Mouse (Mus musculus) lung, adult 10 weeks (tissue): Measurements from ENCODE around the gene Aicda. TPM values are rescaled to one million over a fixed set of nuclear protein-coding genes. Genes with fewer than 3 reads are reported as not detected.

Experiments used
- polyA plus RNA-seq: library from polyadenylated mRNA; stranded (reverse); fragments of 350-450 nt; fragmentation: Illumina TruSeq; extraction: RNeasy Lipid Tissue Mini Kit (QIAGEN cat#74804); gene quantifications from one replicate; pipeline ENCODE4 v1.2.3, GENCODE M21; 2014; ENCODE audit warnings: low read depth, low replicate concordance; ENCODE audit not compliant: insufficient read depth

The Aicda gene
- 0.34 TPM for polyA plus RNA-seq

GRCm38 (mm10) chr6:122553606-122554005 lies at the start of gene Aicda:
TSS of gene Aicda (plus strand) at chr6:122553801.

GRCm38 (mm10) chr6:122505545-122505944 lies 48.1 kb upstream of the Aicda start, which contains the start of gene Mfap5:
TSS of gene Mfap5 (plus strand) at chr6:122505845.

GRCm38 (mm10) chr6:122602242-122602991 lies 48.8 kb downstream of the Aicda start, which contains the start of gene Apobec1:
TSS of gene Apobec1 (minus strand) at chr6:122602444.

GRCm38 (mm10) chr6:122609771-122610170 lies 56.2 kb downstream of the Aicda start, which contains the start of gene Gdf3:
TSS of gene Gdf3 (minus strand) at chr6:122610087.

Other genes with a start within 250 kb of the Aicda start
- 110 TPM for gene M6pr, start 245.1 kb upstream of the Aicda start, polyA plus RNA-seq
- 5.7 TPM for gene Phc1, start 213.2 kb upstream of the Aicda start, polyA plus RNA-seq
- gene Rimklb, start 55.0 kb upstream of the Aicda start, polyA plus RNA-seq, result 0.52 TPM
- gene Mfap5, start 48.0 kb upstream of the Aicda start, polyA plus RNA-seq, result 61.4 TPM
- gene Apobec1, start 48.6 kb downstream of the Aicda start, polyA plus RNA-seq, result 10.6 TPM
- 0.11 TPM for gene Gdf3, start 56.3 kb downstream of the Aicda start, polyA plus RNA-seq
- gene Dppa3, start 72.6 kb downstream of the Aicda start, polyA plus RNA-seq, result not detected
- gene Nanog, start 153.7 kb downstream of the Aicda start, polyA plus RNA-seq, result 0.11 TPM
- gene Slc2a3, start 247.8 kb downstream of the Aicda start, polyA plus RNA-seq, result 2.6 TPM